Mouse (Mus musculus) midbrain, embryonic 10.5 days (tissue): ENCODE results near the gene Nfatc3. TPM values are rescaled to one million over a fixed set of nuclear protein-coding genes. Genes with fewer than 3 reads are reported as not detected.

Source experiments
- DNase-seq: peaks from one replicate; pipeline ENCODE4 v3.0.0-alpha.2; 2017; ENCODE audit warnings: low spot score
- H3K27ac ChIP-seq: fragments of 300-500 bp; sonication (generic); replicated peaks from 2 replicates; pipeline ENCODE4 v1.5.1; 2016; ENCODE audit warnings: mild to moderate bottlenecking
- H3K27me3 ChIP-seq: fragments of 300-500 bp; sonication (generic); 2 replicates; pipeline ENCODE4 v1.6.1; 2016; ENCODE audit warnings: low read depth, mild to moderate bottlenecking; ENCODE audit not compliant: poor library complexity, severe bottlenecking
- H3K36me3 ChIP-seq: fragments of 300-500 bp; sonication (generic); 2 replicates; pipeline ENCODE4 v1.6.1; 2016; ENCODE audit warnings: mild to moderate bottlenecking, moderate library complexity
- H3K4me1 ChIP-seq: fragments of 300-500 bp; sonication (generic); 2 replicates; pipeline ENCODE4 v1.6.1; 2016
- H3K4me3 ChIP-seq: fragments of 300-500 bp; sonication (generic); 2 replicates; pipeline ENCODE4 v1.5.1; 2016; ENCODE audit warnings: mild to moderate bottlenecking, moderate library complexity
- H3K9me3 ChIP-seq: fragments of 300-500 bp; sonication (generic); replicated peaks from 2 replicates; pipeline ENCODE4 v1.6.1; 2016; ENCODE audit warnings: mild to moderate bottlenecking
- WGBS: fragments of 180-500 bp; shearing (Covaris S2); methylation state at CpG from one replicate; pipeline ENCODE4 v1.1.7; 2016; 5-methylcytosine and 5-hydroxymethylcytosine counted together
- polyA plus RNA-seq: library from polyadenylated mRNA; unstranded; fragments of >200 nt; fragmentation: Nextera tagmentation; extraction: Ambion mirVana; gene quantifications from 2 replicates; pipeline ENCODE4 v1.2.1, GENCODE M21; 2016

Nfatc3 gene
- polyA plus RNA-seq, 1 experiment from 2014 or later = 5.3 TPM

- DNase-seq = no peak
- WGBS = 92% methylated on average over 3 of the region's 3 CpGs
- Histone ChIP-seq H3K4me1 (no peaks in the 10 kb centered on the region; the same call in 1 of the 2 replicates), H3K4me3 (no peak overlapping the region), H3K36me3 (peaks cover 30% of the 10 kb centered on the region), H3K9me3 (no peaks in the 10 kb centered on the region), H3K27me3 (no peaks in the 10 kb centered on the region), H3K27ac (no peak overlapping the region)
Measured at GRCm38 (mm10) chr8:106044151-106044550, 14.5 kb upstream of the Nfatc3 start.

- Histone ChIP-seq H3K36me3 (peaks cover 43% of the 10 kb centered on the region), H3K27me3 (no peaks in the 10 kb centered on the region), H3K27ac (no peak overlapping the region), H3K4me1 (no peaks in the 10 kb centered on the region; the same call in 1 of the 2 replicates), H3K9me3 (no peaks in the 10 kb centered on the region), H3K4me3 (no peak overlapping the region)
- WGBS = 93% methylated on average over 11 of the region's 11 CpGs
- no peak for DNase-seq
Measured at GRCm38 (mm10) chr8:106046872-106047559, 11.6 kb upstream of the Nfatc3 start.

- Histone ChIP-seq H3K36me3 (peaks cover 51% of the 10 kb centered on the region), H3K27me3 (no peaks in the 10 kb centered on the region), H3K4me1 (no peaks in the 10 kb centered on the region; the same call in 1 of the 2 replicates), H3K27ac (no peak overlapping the region), H3K9me3 (no peaks in the 10 kb centered on the region), H3K4me3 (no peak overlapping the region)
- WGBS = 90% methylated on average over 5 of the region's 5 CpGs
- DNase-seq = no peak
Measured at GRCm38 (mm10) chr8:106047854-106048630, 10.6 kb upstream of the Nfatc3 start.

- no peaks in the 10 kb centered on the region for H3K4me1 ChIP-seq
- peaks cover 58% of the 10 kb centered on the region for H3K36me3 ChIP-seq
- 88% methylated on average over 6 of the region's 6 CpGs for WGBS
- no peaks in the 10 kb centered on the region for H3K27me3 ChIP-seq
- H3K9me3 ChIP-seq = no peaks in the 10 kb centered on the region
- no peak overlapping the region for H3K27ac ChIP-seq
- H3K4me3 ChIP-seq = no peak overlapping the region
- no peak for DNase-seq
Measured at GRCm38 (mm10) chr8:106049840-106050239, 8.8 kb upstream of the Nfatc3 start.

- Histone ChIP-seq H3K36me3 (peaks cover 51% of the 10 kb centered on the region), H3K27ac (no peak overlapping the region), H3K27me3 (no peaks in the 10 kb centered on the region), H3K4me3 (no peak overlapping the region), H3K4me1 (no peaks in the 10 kb centered on the region), H3K9me3 (no peaks in the 10 kb centered on the region)
- 86% methylated on average over 3 of the region's 3 CpGs for WGBS
- DNase-seq = no peak
Measured at GRCm38 (mm10) chr8:106051068-106051467, 7.6 kb upstream of the Nfatc3 start.

- H3K36me3 ChIP-seq = peaks cover 48% of the 10 kb centered on the region
Measured at GRCm38 (mm10) chr8:106052510-106053089, 6.0 kb upstream of the Nfatc3 start.

GRCm38 (mm10) chr8:106054190-106054811 lies 4.3 kb upstream of the Nfatc3 start:
- DNase-seq = no peak
- Histone ChIP-seq H3K4me1 (peaks cover 11% of the 10 kb centered on the region), H3K27ac (no peak overlapping the region), H3K4me3 (no peak overlapping the region), H3K27me3 (no peaks in the 10 kb centered on the region), H3K36me3 (peaks cover 44% of the 10 kb centered on the region), H3K9me3 (no peaks in the 10 kb centered on the region)
- WGBS = 76% methylated on average over 6 of the region's 6 CpGs

More at GRCm38 (mm10) chr8:106052510-106053089, 6.0 kb upstream of the Nfatc3 start:
- Histone ChIP-seq H3K4me1 (no peaks in the 10 kb centered on the region), H3K27ac (no peak overlapping the region), H3K9me3 (no peaks in the 10 kb centered on the region), H3K4me3 (no peak overlapping the region), H3K27me3 (no peaks in the 10 kb centered on the region)
- WGBS = 92% methylated on average over 9 of the region's 9 CpGs
- DNase-seq = no peak

GRCm38 (mm10) chr8:106055038-106055437 lies 3.6 kb upstream of the Nfatc3 start:
- Histone ChIP-seq H3K4me1 (peaks cover 11% of the 10 kb centered on the region), H3K9me3 (no peaks in the 10 kb centered on the region), H3K4me3 (no peak overlapping the region), H3K27me3 (no peaks in the 10 kb centered on the region), H3K36me3 (peaks cover 44% of the 10 kb centered on the region), H3K27ac (no peak overlapping the region)
- 53% methylated on average over 3 of the region's 3 CpGs for WGBS
- no peak for DNase-seq

- H3K27ac ChIP-seq = no peak overlapping the region
- WGBS = 86% methylated on average over 4 of the region's 4 CpGs
- no peak overlapping the region for H3K4me3 ChIP-seq
- DNase-seq = no peak
- no peaks in the 10 kb centered on the region for H3K9me3 ChIP-seq
- peaks cover 23% of the 10 kb centered on the region for H3K4me1 ChIP-seq
- H3K36me3 ChIP-seq = peaks cover 29% of the 10 kb centered on the region
- H3K27me3 ChIP-seq = no peaks in the 10 kb centered on the region
Measured at GRCm38 (mm10) chr8:106056455-106056982, 2.1 kb upstream of the Nfatc3 start.

GRCm38 (mm10) chr8:106059613-106060371 lies 1.2 kb downstream of the Nfatc3 start:
- WGBS = under 1% methylated on average over 83 of the region's 83 CpGs
- Histone ChIP-seq H3K36me3 (no peaks in the 10 kb centered on the region), H3K4me1 (peaks cover 33% of the 10 kb centered on the region), H3K27ac (peak overlapping the region; percentile 95), H3K4me3 (peak overlapping the region; percentile 91), H3K9me3 (no peaks in the 10 kb centered on the region), H3K27me3 (no peaks in the 10 kb centered on the region)
- DNase-seq = peak; percentile 78

GRCm38 (mm10) chr8:106060521-106060920 lies 1.9 kb downstream of the Nfatc3 start:
- no peak overlapping the region for H3K27ac ChIP-seq
- 11% methylated on average over 3 of the region's 3 CpGs for WGBS

GRCm38 (mm10) chr8:106061686-106062085 lies 3.0 kb downstream of the Nfatc3 start:
- no peaks in the 10 kb centered on the region for H3K27me3 ChIP-seq
- no peak for DNase-seq
- peak overlapping the region; percentile 91; the same call in 1 of the 2 replicates for H3K4me3 ChIP-seq
- H3K9me3 ChIP-seq = no peaks in the 10 kb centered on the region
- WGBS = 90% methylated on average over 6 of the region's 6 CpGs
- no peaks in the 10 kb centered on the region for H3K36me3 ChIP-seq
- no peak overlapping the region for H3K27ac ChIP-seq
- H3K4me1 ChIP-seq = peaks cover 33% of the 10 kb centered on the region

More at GRCm38 (mm10) chr8:106060521-106060920, 1.9 kb downstream of the Nfatc3 start:
- peak overlapping the region; percentile 91 for H3K4me3 ChIP-seq
- no peaks in the 10 kb centered on the region for H3K27me3 ChIP-seq
- no peaks in the 10 kb centered on the region for H3K9me3 ChIP-seq
- no peak for DNase-seq
- H3K4me1 ChIP-seq = peaks cover 33% of the 10 kb centered on the region
- H3K36me3 ChIP-seq = no peaks in the 10 kb centered on the region
